Mouse (Mus musculus) gonadal fat pad, adult 2 months (tissue): ENCODE measurements around the gene Ywhaq. TPM values are rescaled to one million over a fixed set of nuclear protein-coding genes. Genes with fewer than 3 reads are reported as not detected.

Experiments used
- DNase-seq: peaks from one replicate; pipeline ENCODE4 v3.0.0-alpha.2; 2012; ENCODE audit warnings: low read depth
- polyA plus RNA-seq: library from polyadenylated mRNA; depleted of rRNA; stranded (reverse); fragments of >200 nt; gene quantifications from 2 replicates; pipeline ENCODE4 v1.2.3, GENCODE M21; 2012; rRNA removed

Gene Ywhaq
- polyA plus RNA-seq, result 98.7 and 105 TPM in 2 replicates

GRCm38 (mm10) chr12:21417100-21418070, at the start of gene Ywhaq:
Ywhaq (minus strand) TSS chr12:21417637.
- DNase-seq, result no peak

- no peak for DNase-seq
Measured at GRCm38 (mm10) chr12:21463448-21463891, 46.0 kb upstream of the Ywhaq start.

- DNase-seq, result no peak
Measured at GRCm38 (mm10) chr12:21462658-21463057, 45.2 kb upstream of the Ywhaq start.

GRCm38 (mm10) chr12:21459681-21460080, 42.2 kb upstream of the Ywhaq start:
- no peak for DNase-seq

- no peak for DNase-seq
Measured at GRCm38 (mm10) chr12:21456021-21456420, 38.6 kb upstream of the Ywhaq start.

GRCm38 (mm10) chr12:21451752-21452151, 34.3 kb upstream of the Ywhaq start:
- DNase-seq, result no peak

GRCm38 (mm10) chr12:21451351-21451750, 33.9 kb upstream of the Ywhaq start:
- no peak for DNase-seq

GRCm38 (mm10) chr12:21443783-21444182, 26.3 kb upstream of the Ywhaq start:
- DNase-seq, result no peak

- DNase-seq, result no peak
Measured at GRCm38 (mm10) chr12:21441870-21442269, 24.4 kb upstream of the Ywhaq start.

- no peak for DNase-seq
Measured at GRCm38 (mm10) chr12:21439428-21439827, 22.0 kb upstream of the Ywhaq start.

GRCm38 (mm10) chr12:21438750-21439394, 21.4 kb upstream of the Ywhaq start:
- no peak for DNase-seq

- no peak for DNase-seq
Measured at GRCm38 (mm10) chr12:21438294-21438693, 20.9 kb upstream of the Ywhaq start.

- DNase-seq, result no peak
Measured at GRCm38 (mm10) chr12:21431950-21432349, 14.5 kb upstream of the Ywhaq start.

GRCm38 (mm10) chr12:21431039-21431438, 13.6 kb upstream of the Ywhaq start:
- no peak for DNase-seq

GRCm38 (mm10) chr12:21430140-21430539, 12.7 kb upstream of the Ywhaq start:
- no peak for DNase-seq

GRCm38 (mm10) chr12:21429021-21429420, 11.6 kb upstream of the Ywhaq start:
- DNase-seq, result no peak

GRCm38 (mm10) chr12:21426065-21426940, 8.9 kb upstream of the Ywhaq start:
- no peak for DNase-seq

GRCm38 (mm10) chr12:21424683-21425082, 7.2 kb upstream of the Ywhaq start:
- DNase-seq, result no peak

- no peak for DNase-seq
Measured at GRCm38 (mm10) chr12:21418621-21419131, 1.2 kb upstream of the Ywhaq start.

- DNase-seq, result no peak
Measured at GRCm38 (mm10) chr12:21418083-21418482, 646 bp upstream of the Ywhaq start.

- DNase-seq, result no peak
Measured at GRCm38 (mm10) chr12:21416506-21416905, 931 bp downstream of the Ywhaq start.

- no peak for DNase-seq
Measured at GRCm38 (mm10) chr12:21410620-21411019, 6.8 kb downstream of the Ywhaq start.
